Mouse (Mus musculus): ENCODE measurements around the gene Pecr.
"Not testable (repeated sequence)": the region's sequence is repeated elsewhere in the genome, so short reads cannot be mapped to it uniquely, and the experiment has no call there.

- not testable (repeated sequence) for TF ChIP-seq POLR2A (IDR thresholded peaks at IDR 0.05; ENCODE audit: borderline replicate concordance, extremely low read depth, insufficient read depth, insufficient read length, poor library complexity, severe bottlenecking); CTCF (IDR thresholded peaks at IDR 0.05; ENCODE audit: borderline replicate concordance, extremely low read depth, insufficient read depth, insufficient read length)
Measured at GRCm38 (mm10) chr1:72236363-72237006, 47.6 kb downstream of the Pecr start.

Data from brain, embryonic 14.5 days (tissue).